Mouse (Mus musculus) cortical plate, adult 2 months (tissue): ENCODE results near the gene Abca6.

Source experiments
- CTCF ChIP-seq: fragments of 200-500 bp; IDR thresholded peaks from 2 replicates; pipeline ENCODE4 v1.5.1; 2011; ENCODE audit warnings: mild to moderate bottlenecking, control low read depth, low read length; ENCODE audit not compliant: insufficient read depth; ENCODE audit errors: extremely low read depth
- POLR2A ChIP-seq: fragments of 200-500 bp; IDR thresholded peaks from 2 replicates; pipeline ENCODE4 v1.6.1; 2011; ENCODE audit warnings: mild to moderate bottlenecking, low read length, control low read depth; ENCODE audit not compliant: insufficient read depth; ENCODE audit errors: extremely low read depth

- TF ChIP-seq CTCF (no peak), POLR2A (no peak)
Observed at GRCm38 (mm10) chr11:110165409-110165808, 86.2 kb downstream of the Abca6 start.
